Mouse (Mus musculus) bone marrow, adult 2 months (tissue): ENCODE results near the gene Otof.

Experiments
- CTCF ChIP-seq: fragments of 200-500 bp; IDR thresholded peaks from 2 replicates; pipeline ENCODE4 v1.5.1; 2011; ENCODE audit warnings: low read length, control low read depth; ENCODE audit not compliant: control insufficient read depth, insufficient read depth
- POLR2A ChIP-seq: fragments of 200-500 bp; IDR thresholded peaks from 2 replicates; pipeline ENCODE4 v1.6.1; 2011; ENCODE audit warnings: low read depth, mild to moderate bottlenecking, control low read depth, low read length, borderline replicate concordance; ENCODE audit not compliant: control insufficient read depth

DNA sequence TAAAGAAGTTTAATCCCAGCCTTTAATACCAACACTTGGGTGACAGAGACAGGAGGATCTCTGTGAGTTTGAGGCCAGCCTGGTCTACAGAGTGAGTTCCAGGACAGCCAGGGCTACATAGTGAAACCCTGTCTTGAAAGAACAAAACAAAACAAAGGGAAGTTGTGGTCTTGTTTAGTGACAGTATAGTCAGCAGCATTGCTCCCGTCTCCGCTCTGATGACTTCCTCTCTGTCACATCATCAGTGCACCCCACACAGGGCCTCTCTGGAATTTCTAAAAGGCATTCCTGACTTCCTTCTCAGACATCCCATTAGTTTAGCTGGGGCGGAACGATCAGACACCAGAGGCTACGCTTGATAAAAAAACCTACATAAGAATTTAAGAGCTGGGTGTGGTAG, 117.8 kb downstream of the Otof start:
- TF ChIP-seq POLR2A (no peak), CTCF (no peak)
